Mouse (Mus musculus) C2C12 (cell line): ENCODE data around the gene B630019K06Rik. TPM values are rescaled to one million over a fixed set of nuclear protein-coding genes. Genes with fewer than 3 reads are reported as not detected.
A peak's percentile ranks its signal among the peaks of the same experiment; 100 is the strongest.

Experiments used
- H3K27me3 ChIP-seq: one replicate; pipeline ENCODE4 v1.6.1; 2011; ENCODE audit not compliant: control insufficient read depth, insufficient read depth, insufficient read length
- H3K36me3 ChIP-seq: one replicate; pipeline ENCODE4 v1.6.1; 2011; ENCODE audit not compliant: control insufficient read depth, insufficient read depth
- H3K4me3 ChIP-seq: one replicate; pipeline ENCODE4 v1.5.1; 2011; ENCODE audit warnings: mild to moderate bottlenecking, control low read depth; ENCODE audit not compliant: poor library complexity, insufficient read depth, severe bottlenecking
- H3K79me2 ChIP-seq: one replicate; pipeline ENCODE4 v1.6.1; 2011; ENCODE audit not compliant: control insufficient read depth, insufficient read depth
- H3K79me3 ChIP-seq: one replicate; pipeline ENCODE4 v1.6.1; 2011; ENCODE audit warnings: low read depth, control low read depth
- H3ac ChIP-seq: one replicate; pipeline ENCODE3; 2011; ENCODE audit warnings: low read depth; ENCODE audit not compliant: control insufficient read depth, insufficient read length
- CEBPB ChIP-seq: IDR thresholded peaks from one replicate; pipeline ENCODE4 v1.6.1; 2011; ENCODE audit warnings: low read depth, mild to moderate bottlenecking, control low read depth, moderate library complexity
- CTCF ChIP-seq: IDR thresholded peaks from one replicate; pipeline ENCODE4 v1.5.1; 2011; ENCODE audit not compliant: control insufficient read depth, insufficient read depth, insufficient read length
- FOSL1 ChIP-seq: IDR thresholded peaks from one replicate; pipeline ENCODE4 v1.8.0; 2011; ENCODE audit warnings: mild to moderate bottlenecking, low read length; ENCODE audit not compliant: poor library complexity, insufficient read depth, severe bottlenecking
- MAX ChIP-seq: IDR thresholded peaks from one replicate; pipeline ENCODE4 v1.6.1; 2011; ENCODE audit warnings: mild to moderate bottlenecking, control low read depth
- MYOD1 ChIP-seq: IDR thresholded peaks from one replicate; pipeline ENCODE4 v1.6.1; 2011; ENCODE audit warnings: low read depth; ENCODE audit not compliant: control insufficient read depth, insufficient read length
- MYOG ChIP-seq: IDR thresholded peaks from one replicate; pipeline ENCODE4 v1.6.1; 2011; ENCODE audit not compliant: control insufficient read depth, insufficient read length; ENCODE audit errors: extremely low read depth
- USF1 ChIP-seq: IDR thresholded peaks from one replicate; pipeline ENCODE4 v1.6.1; 2011; ENCODE audit warnings: low read depth, mild to moderate bottlenecking, control low read depth, moderate library complexity
- polyA plus RNA-seq: library from polyadenylated mRNA; unstranded; fragments of >200 nt; fragmentation: generic; extraction: Trizol; gene quantifications from one replicate; pipeline ENCODE4 v1.2.1, GENCODE M21; 2012; ENCODE audit warnings: missing spikeins

Gene B630019K06Rik
- polyA plus RNA-seq, 1 experiment = 2.7 TPM

GRCm38 (mm10) chrX:8891975-8892342 lies 223 bp upstream of the B630019K06Rik start:
- no peak for TF ChIP-seq CEBPB
- no peak for TF ChIP-seq FOSL1
- TF ChIP-seq MAX = no peak
- no peak for TF ChIP-seq MYOD1
- TF ChIP-seq MYOG = no peak
- no peak for TF ChIP-seq USF1
- TF ChIP-seq CTCF = no peak
- no peaks in the 10 kb centered on the region for H3K27me3 ChIP-seq
- no peak overlapping the region for H3K4me3 ChIP-seq

GRCm38 (mm10) chrX:8893182-8893651 lies 1.0 kb downstream of the B630019K06Rik start:
- TF ChIP-seq FOSL1 = no peak

More at GRCm38 (mm10) chrX:8891975-8892342, 223 bp upstream of the B630019K06Rik start:
- Histone ChIP-seq H3ac (no peak overlapping the region), H3K36me3 (no peaks in the 10 kb centered on the region), H3K79me3 (no peaks in the 10 kb centered on the region), H3K79me2 (no peaks in the 10 kb centered on the region)

GRCm38 (mm10) chrX:8900823-8901222 lies 8.6 kb downstream of the B630019K06Rik start:
- no peaks in the 10 kb centered on the region for H3K79me3 ChIP-seq
- no peak overlapping the region for H3ac ChIP-seq
- TF ChIP-seq CEBPB (no peak), FOSL1 (no peak), MAX (no peak), CTCF (no peak), USF1 (no peak), MYOG (no peak), MYOD1 (no peak)
- no peak overlapping the region for H3K4me3 ChIP-seq
- H3K79me2 ChIP-seq = no peaks in the 10 kb centered on the region
- no peaks in the 10 kb centered on the region for H3K27me3 ChIP-seq
- H3K36me3 ChIP-seq = no peaks in the 10 kb centered on the region

More at GRCm38 (mm10) chrX:8893182-8893651, 1.0 kb downstream of the B630019K06Rik start:
- H3K36me3 ChIP-seq = no peaks in the 10 kb centered on the region
- H3K27me3 ChIP-seq = no peaks in the 10 kb centered on the region
- no peaks in the 10 kb centered on the region for H3K79me3 ChIP-seq
- peak overlapping the region; percentile 31 for H3K4me3 ChIP-seq
- H3K79me2 ChIP-seq = no peaks in the 10 kb centered on the region
- H3ac ChIP-seq = peak overlapping the region; percentile 59

- Histone ChIP-seq H3K79me3 (no peaks in the 10 kb centered on the region), H3K36me3 (no peaks in the 10 kb centered on the region)
These were observed 9.8 kb downstream of the B630019K06Rik start for GRCm38 (mm10) chrX:8901906-8902472.

GRCm38 (mm10) chrX:8921080-8921479 lies 28.9 kb downstream of the B630019K06Rik start:
- H3K79me2 ChIP-seq = no peaks in the 10 kb centered on the region
- no peak overlapping the region for H3K4me3 ChIP-seq
- no peaks in the 10 kb centered on the region for H3K27me3 ChIP-seq
- TF ChIP-seq USF1 (no peak), MAX (no peak), CEBPB (no peak), FOSL1 (no peak), MYOD1 (no peak), MYOG (no peak), CTCF (no peak)
- H3K36me3 ChIP-seq = no peaks in the 10 kb centered on the region
- no peaks in the 10 kb centered on the region for H3K79me3 ChIP-seq
- no peak overlapping the region for H3ac ChIP-seq

More at GRCm38 (mm10) chrX:8901906-8902472, 9.8 kb downstream of the B630019K06Rik start:
- H3K79me2 ChIP-seq = no peaks in the 10 kb centered on the region
- H3ac ChIP-seq = no peak overlapping the region
- TF ChIP-seq MAX = no peak
- no peak overlapping the region for H3K4me3 ChIP-seq
- no peaks in the 10 kb centered on the region for H3K27me3 ChIP-seq

- Histone ChIP-seq H3K27me3 (no peaks in the 10 kb centered on the region), H3K4me3 (no peak overlapping the region), H3ac (no peak overlapping the region), H3K79me2 (no peaks in the 10 kb centered on the region), H3K36me3 (no peaks in the 10 kb centered on the region), H3K79me3 (no peaks in the 10 kb centered on the region)
- TF ChIP-seq MYOD1 (no peak), MYOG (no peak)
These were observed 29.8 kb downstream of the B630019K06Rik start for GRCm38 (mm10) chrX:8921813-8922607.
